Mouse (Mus musculus): ENCODE results near the gene Fam169a. TPM values are rescaled to one million over a fixed set of nuclear protein-coding genes. Genes with fewer than 3 reads are reported as not detected.
"Not testable (repeated sequence)": the region's sequence is repeated elsewhere in the genome, so short reads cannot be mapped to it uniquely, and the experiment has no call there.

Gene Fam169a
- polyA plus RNA-seq, 1 experiment from 2014 or later, result 1.2 TPM

DNA sequence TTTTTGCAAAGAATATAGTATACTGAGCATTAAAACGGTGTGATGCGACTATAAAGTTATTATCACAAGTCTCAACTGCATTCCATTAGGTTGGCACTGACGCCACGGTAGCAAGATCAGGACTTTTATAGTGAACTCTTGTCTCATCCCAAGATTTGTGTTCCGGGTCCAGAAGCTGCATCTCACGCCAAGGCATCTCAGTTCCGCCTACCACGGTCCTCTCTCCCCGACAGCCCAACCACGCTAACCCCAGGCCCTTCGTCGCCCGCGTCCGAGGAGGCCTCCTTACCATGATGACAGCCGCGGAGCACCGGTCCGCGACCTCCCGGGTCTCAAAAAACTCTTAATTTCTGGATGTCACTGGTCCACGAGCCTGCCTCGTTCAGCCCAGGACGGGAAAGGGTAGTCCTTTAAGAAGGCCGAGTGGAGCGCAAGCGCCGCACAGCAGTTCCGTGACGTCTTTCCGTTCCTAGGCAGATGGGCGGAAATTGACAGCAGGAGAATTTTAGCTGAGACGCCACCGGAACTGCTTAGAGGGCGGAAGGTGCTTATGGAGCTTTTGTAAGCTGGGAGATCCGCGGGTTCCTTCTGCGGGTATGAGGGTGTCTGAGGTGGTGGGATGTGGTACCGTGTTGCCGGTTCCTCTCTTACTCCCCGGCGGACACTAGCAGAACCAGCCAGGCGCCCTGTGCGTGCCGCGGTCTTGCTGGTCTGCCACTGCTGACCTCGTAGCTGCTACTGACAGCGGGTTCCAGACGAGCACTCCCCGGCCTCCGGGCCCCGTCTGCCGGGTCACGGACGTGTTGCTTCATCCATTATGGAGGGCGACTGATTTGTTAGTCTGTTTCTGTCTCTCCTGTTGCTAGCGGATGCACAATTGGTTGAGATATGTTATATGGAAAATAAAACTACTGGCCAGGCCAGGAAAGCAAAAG lies 70.6 kb downstream of the Fam169a start, which contains the start of the genes Gfm2 and Nsa2:
Gene Gfm2, plus strand, starts transcription at position 472 of the 935 bp plus-strand sequence.
Gene Nsa2, minus strand, starts transcription at position 472 of the 935 bp plus-strand sequence.
- Histone ChIP-seq H3K27me3 (ENCODE audit: control insufficient read depth, insufficient read depth, low read depth, low read length) (no peaks in the 10 kb centered on the region), H3K4me2 (ENCODE audit: low read depth, low read length) (peak within 1 kb of the TSS; percentile 81), H3K27ac (ENCODE audit: low read length) (peak within 1 kb of the TSS; percentile 90), H3K4me3 (ENCODE audit: low read length) (peak within 1 kb of the TSS; percentile 69), H3K36me3 (ENCODE audit: control insufficient read depth, insufficient read depth, low read length) (peaks cover 12% of the 10 kb centered on the region), H3K9me3 (ENCODE audit: control insufficient read depth, low read length) (no peaks in the 10 kb centered on the region), H3K9ac (ENCODE audit: low read length) (peak within 1 kb of the TSS; percentile 82), H3K4me1 (replicated peaks; ENCODE audit: control insufficient read depth, insufficient read depth, low read length) (0 out of 2 replicates have a peak, but pooled peaks cover 3% of the 10 kb centered on the region)
- peak; percentile 98 for ATAC-seq (ENCODE audit: low read depth)
- WGBS, result under 1% methylated on average over 57 of the region's 57 CpGs

DNA sequence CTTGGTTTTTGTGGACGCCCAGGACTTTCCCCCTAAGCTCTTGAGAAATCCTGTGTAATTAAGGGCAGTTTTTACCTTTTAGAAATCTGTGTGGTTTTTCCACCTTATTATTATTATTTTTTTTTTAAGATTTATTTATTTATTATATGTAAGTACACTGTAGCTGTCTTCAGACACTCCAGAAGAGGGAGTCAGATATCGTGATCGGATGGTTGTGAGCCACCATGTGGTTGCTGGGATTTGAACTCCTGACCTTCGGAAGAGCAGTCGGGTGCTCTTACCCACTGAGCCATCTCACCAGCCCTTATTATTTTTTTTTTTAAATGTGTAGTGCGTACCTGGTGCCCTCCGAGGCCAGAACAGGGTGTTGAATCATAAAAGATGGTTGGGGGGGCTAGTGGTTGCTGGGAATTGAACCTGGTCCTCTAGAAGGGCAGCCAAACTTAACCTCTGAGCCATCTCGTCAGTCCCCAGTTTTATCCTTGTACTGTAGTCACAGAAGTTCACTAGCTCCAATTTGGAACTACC lies 71.4 kb downstream of the Fam169a start:
- ATAC-seq (ENCODE audit: low read depth); H3K9me3 ChIP-seq (ENCODE audit: control insufficient read depth, low read length); H3K27ac ChIP-seq (ENCODE audit: low read length); H3K4me1 ChIP-seq (replicated peaks; ENCODE audit: control insufficient read depth, insufficient read depth, low read length); H3K27me3 ChIP-seq (ENCODE audit: control insufficient read depth, insufficient read depth, low read depth, low read length): not testable (repeated sequence)
- peaks cover 11% of the 10 kb centered on the region for H3K36me3 ChIP-seq (ENCODE audit: control insufficient read depth, insufficient read depth, low read length)
- H3K4me3 ChIP-seq (ENCODE audit: low read length), result peak overlapping the region; percentile 69
- peak overlapping the region; percentile 82 for H3K9ac ChIP-seq (ENCODE audit: low read length)
- peak overlapping the region; percentile 59 for H3K4me2 ChIP-seq (ENCODE audit: low read depth, low read length)
- 31% methylated on average over 8 of the region's 8 CpGs for WGBS

DNA sequence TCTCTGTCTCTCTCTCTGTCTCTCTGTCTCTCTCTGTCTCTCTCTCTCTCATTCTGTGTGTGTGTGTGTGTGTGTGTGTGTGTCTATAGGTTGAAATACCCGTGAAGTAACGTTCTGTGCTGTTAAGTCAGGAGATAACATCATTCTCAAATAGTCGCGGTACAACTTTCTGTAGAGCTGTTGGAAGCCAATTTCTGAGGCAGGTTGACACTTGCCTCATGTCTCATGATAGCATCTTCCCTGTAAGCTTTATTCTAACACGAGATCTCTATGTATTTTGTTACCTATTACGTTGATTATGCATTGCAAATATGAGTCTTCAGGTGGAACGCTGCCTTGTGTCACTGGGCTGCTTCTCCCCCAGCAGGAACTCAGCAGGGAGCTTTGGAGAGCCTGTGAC lies 75.2 kb downstream of the Fam169a start:
- Histone ChIP-seq H3K36me3 (ENCODE audit: control insufficient read depth, insufficient read depth, low read length) (peaks cover 19% of the 10 kb centered on the region), H3K27ac (ENCODE audit: low read length) (no peak overlapping the region), H3K27me3 (ENCODE audit: control insufficient read depth, insufficient read depth, low read depth, low read length) (no peaks in the 10 kb centered on the region), H3K9ac (ENCODE audit: low read length) (no peak overlapping the region), H3K4me1 (replicated peaks; ENCODE audit: control insufficient read depth, insufficient read depth, low read length) (0 out of 2 replicates have a peak, but pooled peaks cover 3% of the 10 kb centered on the region), H3K4me2 (ENCODE audit: low read depth, low read length) (no peak overlapping the region), H3K4me3 (ENCODE audit: low read length) (no peak overlapping the region), H3K9me3 (ENCODE audit: control insufficient read depth, low read length) (no peaks in the 10 kb centered on the region)
- no peak for ATAC-seq (ENCODE audit: low read depth)
- WGBS, result 83% methylated on average over 7 of the region's 7 CpGs

DNA sequence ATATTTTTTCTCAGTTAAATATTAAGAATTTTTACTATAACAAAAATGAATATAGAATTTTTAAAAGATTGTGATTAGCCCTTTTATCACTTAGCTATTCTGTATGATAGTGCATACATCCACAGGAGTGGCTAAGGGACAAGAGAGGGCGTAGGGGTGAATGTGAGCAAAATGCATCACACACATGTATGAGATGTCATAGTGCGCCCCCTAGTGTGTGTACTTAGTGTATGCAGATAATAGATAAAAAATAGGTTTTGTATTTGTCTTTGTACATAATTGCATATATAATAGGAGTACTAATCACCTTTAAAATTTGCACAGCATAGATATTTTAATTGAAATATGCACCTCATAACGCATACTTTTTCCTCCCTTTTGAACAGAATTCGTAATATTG lies 78.7 kb downstream of the Fam169a start:
- H3K4me2 ChIP-seq (ENCODE audit: low read depth, low read length), result no peak overlapping the region
- no peak for ATAC-seq (ENCODE audit: low read depth)
- no peaks in the 10 kb centered on the region for H3K4me1 ChIP-seq (replicated peaks; ENCODE audit: control insufficient read depth, insufficient read depth, low read length)
- 57% methylated on average over 4 of the region's 4 CpGs for WGBS
- H3K36me3 ChIP-seq (ENCODE audit: control insufficient read depth, insufficient read depth, low read length), result peaks cover 36% of the 10 kb centered on the region
- H3K9ac ChIP-seq (ENCODE audit: low read length), result no peak overlapping the region
- H3K27me3 ChIP-seq (ENCODE audit: control insufficient read depth, insufficient read depth, low read depth, low read length), result no peaks in the 10 kb centered on the region
- H3K27ac ChIP-seq (ENCODE audit: low read length), result no peak overlapping the region
- no peak overlapping the region for H3K4me3 ChIP-seq (ENCODE audit: low read length)
- no peaks in the 10 kb centered on the region for H3K9me3 ChIP-seq (ENCODE audit: control insufficient read depth, low read length)

DNA sequence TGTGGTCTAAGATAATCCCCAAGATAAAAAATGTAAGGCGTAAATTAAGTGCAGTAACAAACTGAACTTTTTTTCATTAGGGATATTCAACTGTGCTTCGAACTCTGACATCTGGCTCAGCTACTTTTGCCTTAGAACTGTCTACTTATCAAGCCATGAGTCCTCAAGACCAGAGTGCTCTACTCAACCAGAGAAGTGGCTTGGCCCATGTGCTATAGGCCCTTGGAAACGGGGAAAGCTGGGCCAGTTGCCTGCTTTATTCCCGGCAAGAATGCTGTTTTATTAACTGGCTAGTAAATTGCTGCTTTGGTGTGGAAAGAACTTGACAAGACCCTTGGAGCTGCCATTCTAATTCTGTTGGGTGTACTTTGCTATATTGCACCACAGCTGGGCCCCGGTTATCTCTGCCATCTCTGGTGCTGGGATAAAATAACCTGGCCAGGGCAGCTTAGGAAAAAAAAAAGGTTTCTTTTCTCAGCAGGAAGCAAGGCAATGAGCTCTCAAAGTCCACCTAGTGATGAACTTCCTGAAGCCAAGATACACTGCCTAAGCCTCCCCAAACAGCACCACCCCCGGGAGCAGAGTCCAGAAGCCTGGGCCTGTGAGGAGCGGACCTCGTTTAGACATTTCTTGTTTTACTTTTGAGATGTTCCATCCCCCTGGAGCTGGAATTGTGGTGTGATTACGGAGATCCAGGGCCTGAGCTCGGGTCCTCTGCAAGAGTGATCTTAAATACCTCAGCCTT lies 108.6 kb downstream of the Fam169a start:
- Histone ChIP-seq H3K4me1 (replicated peaks; ENCODE audit: control insufficient read depth, insufficient read depth, low read length) (no peaks in the 10 kb centered on the region), H3K9me3 (ENCODE audit: control insufficient read depth, low read length) (no peaks in the 10 kb centered on the region), H3K27ac (ENCODE audit: low read length) (no peak overlapping the region), H3K27me3 (ENCODE audit: control insufficient read depth, insufficient read depth, low read depth, low read length) (no peaks in the 10 kb centered on the region), H3K4me3 (ENCODE audit: low read length) (no peak overlapping the region), H3K4me2 (ENCODE audit: low read depth, low read length) (no peak overlapping the region), H3K36me3 (ENCODE audit: control insufficient read depth, insufficient read depth, low read length) (peaks cover 34% of the 10 kb centered on the region), H3K9ac (ENCODE audit: low read length) (no peak overlapping the region)
- WGBS, result 84% methylated on average over 10 of the region's 10 CpGs
- no peak for ATAC-seq (ENCODE audit: low read depth)

DNA sequence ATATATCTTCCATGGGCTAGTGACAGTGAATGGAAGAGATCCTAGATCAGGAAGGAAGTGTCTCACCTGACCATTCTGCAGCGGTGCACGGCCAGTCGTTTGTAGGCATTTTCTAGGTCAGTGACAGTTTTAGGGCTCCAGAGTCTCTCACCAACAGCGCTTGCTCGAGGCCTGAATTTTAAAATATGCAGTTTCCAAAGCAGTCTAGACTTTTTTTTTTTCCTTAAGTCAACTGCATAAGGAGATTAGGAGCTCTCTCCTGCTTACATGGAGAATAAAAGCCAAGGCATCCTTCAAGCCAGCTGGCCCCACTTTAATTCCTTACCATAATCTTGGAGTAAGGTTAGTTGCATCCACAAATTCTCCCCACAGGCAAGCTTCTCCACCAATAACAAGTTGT lies 109.6 kb downstream of the Fam169a start:
- Histone ChIP-seq H3K4me3 (ENCODE audit: low read length) (no peak overlapping the region), H3K36me3 (ENCODE audit: control insufficient read depth, insufficient read depth, low read length) (peaks cover 33% of the 10 kb centered on the region), H3K9ac (ENCODE audit: low read length) (no peak overlapping the region), H3K9me3 (ENCODE audit: control insufficient read depth, low read length) (no peaks in the 10 kb centered on the region), H3K27me3 (ENCODE audit: control insufficient read depth, insufficient read depth, low read depth, low read length) (no peaks in the 10 kb centered on the region), H3K4me1 (replicated peaks; ENCODE audit: control insufficient read depth, insufficient read depth, low read length) (no peaks in the 10 kb centered on the region), H3K4me2 (ENCODE audit: low read depth, low read length) (no peak overlapping the region), H3K27ac (ENCODE audit: low read length) (no peak overlapping the region)
- WGBS, result 94% methylated on average over 5 of the region's 5 CpGs
- no peak for ATAC-seq (ENCODE audit: low read depth)

DNA sequence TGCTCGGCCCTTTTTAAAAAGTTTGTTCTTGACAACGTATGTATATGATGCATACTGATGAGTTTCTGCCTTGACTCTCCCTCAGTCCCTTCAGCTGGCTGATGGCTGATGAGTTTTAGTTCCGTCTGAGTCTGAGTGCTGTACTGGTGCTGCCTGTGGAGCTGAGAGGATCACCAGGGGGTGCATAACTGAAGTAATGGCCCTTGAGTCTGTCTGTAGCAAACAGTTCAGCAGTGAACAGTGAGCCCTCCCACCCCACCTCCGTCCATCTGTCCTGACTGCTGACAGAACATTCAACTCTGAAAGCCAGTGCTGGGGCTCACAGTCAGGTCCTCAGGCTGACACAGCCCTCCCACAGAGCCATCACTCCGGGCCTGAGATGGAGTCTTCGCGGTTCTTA lies 111.9 kb downstream of the Fam169a start:
- Histone ChIP-seq H3K4me3 (ENCODE audit: low read length) (no peak overlapping the region), H3K27ac (ENCODE audit: low read length) (no peak overlapping the region), H3K4me2 (ENCODE audit: low read depth, low read length) (no peak overlapping the region), H3K27me3 (ENCODE audit: control insufficient read depth, insufficient read depth, low read depth, low read length) (no peaks in the 10 kb centered on the region), H3K9ac (ENCODE audit: low read length) (no peak overlapping the region), H3K36me3 (ENCODE audit: control insufficient read depth, insufficient read depth, low read length) (peaks cover 17% of the 10 kb centered on the region), H3K9me3 (ENCODE audit: control insufficient read depth, low read length) (no peaks in the 10 kb centered on the region), H3K4me1 (replicated peaks; ENCODE audit: control insufficient read depth, insufficient read depth, low read length) (no peaks in the 10 kb centered on the region)
- WGBS, result 78% methylated on average over 7 of the region's 7 CpGs
- ATAC-seq (ENCODE audit: low read depth), result no peak

DNA sequence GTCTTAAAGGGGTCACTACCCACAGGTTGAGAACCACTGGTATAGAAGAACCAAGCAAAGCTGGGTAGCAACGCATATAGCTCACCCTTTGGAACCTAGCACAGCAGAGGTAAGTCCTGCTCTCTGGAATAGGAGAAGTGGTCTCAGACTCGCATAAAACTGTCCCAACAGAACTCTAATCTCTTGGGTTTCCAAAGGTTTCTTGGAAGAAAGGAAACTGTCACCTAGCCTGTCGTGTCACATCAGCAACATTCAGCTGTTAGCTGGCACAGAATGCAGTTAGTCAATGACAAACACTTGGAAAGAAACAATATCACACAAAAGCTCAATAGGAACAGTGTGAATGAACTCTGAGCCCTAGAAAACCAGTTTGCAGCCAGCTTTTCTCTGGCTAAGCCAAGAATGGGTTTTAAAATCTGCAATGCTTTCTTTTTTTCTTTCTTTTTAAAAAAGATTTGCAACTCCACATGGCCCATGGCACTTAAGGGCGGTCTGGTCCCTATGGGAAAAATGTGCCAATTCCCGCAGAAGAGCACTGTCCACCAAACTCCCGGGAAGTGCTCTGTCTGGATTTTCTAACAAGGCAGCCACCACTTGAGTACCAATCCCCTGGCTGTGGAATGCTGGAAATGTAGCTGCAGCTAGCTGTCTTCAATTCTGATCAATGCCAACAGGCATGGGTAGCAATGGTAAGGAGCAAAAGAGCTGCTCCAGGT lies 113.2 kb downstream of the Fam169a start:
- Histone ChIP-seq H3K27me3 (ENCODE audit: control insufficient read depth, insufficient read depth, low read depth, low read length) (no peaks in the 10 kb centered on the region), H3K36me3 (ENCODE audit: control insufficient read depth, insufficient read depth, low read length) (peaks cover 7% of the 10 kb centered on the region), H3K4me3 (ENCODE audit: low read length) (no peak overlapping the region), H3K4me1 (replicated peaks; ENCODE audit: control insufficient read depth, insufficient read depth, low read length) (no peaks in the 10 kb centered on the region), H3K9ac (ENCODE audit: low read length) (no peak overlapping the region), H3K9me3 (ENCODE audit: control insufficient read depth, low read length) (no peaks in the 10 kb centered on the region), H3K4me2 (ENCODE audit: low read depth, low read length) (no peak overlapping the region), H3K27ac (ENCODE audit: low read length) (no peak overlapping the region)
- WGBS, result 78% methylated on average over 6 of the region's 6 CpGs
- no peak for ATAC-seq (ENCODE audit: low read depth)

All from lung, embryonic 16.5 days (tissue).